Mouse (Mus musculus) splenic B cell, adult 2 months (primary cell): Measurements from ENCODE around the gene Usp7.
A peak's percentile ranks its signal among the peaks of the same experiment; 100 is the strongest.

Experiments used
- DNase-seq: peaks from one replicate; pipeline ENCODE4 v3.0.0-alpha.2; 2011; ENCODE audit warnings: low read depth, low spot score
- H3K27me3 ChIP-seq: 2 replicates; pipeline ENCODE4 v1.6.1; 2012; ENCODE audit warnings: mild to moderate bottlenecking, low read length, moderate library complexity, mixed read lengths; ENCODE audit not compliant: control insufficient read depth, poor library complexity, insufficient read depth, severe bottlenecking
- H3K36me3 ChIP-seq: 2 replicates; pipeline ENCODE4 v1.6.1; 2012; ENCODE audit warnings: mild to moderate bottlenecking, low read length, moderate library complexity, mixed read lengths; ENCODE audit not compliant: control insufficient read depth, poor library complexity, insufficient read depth, severe bottlenecking

Usp7 gene

DNA sequence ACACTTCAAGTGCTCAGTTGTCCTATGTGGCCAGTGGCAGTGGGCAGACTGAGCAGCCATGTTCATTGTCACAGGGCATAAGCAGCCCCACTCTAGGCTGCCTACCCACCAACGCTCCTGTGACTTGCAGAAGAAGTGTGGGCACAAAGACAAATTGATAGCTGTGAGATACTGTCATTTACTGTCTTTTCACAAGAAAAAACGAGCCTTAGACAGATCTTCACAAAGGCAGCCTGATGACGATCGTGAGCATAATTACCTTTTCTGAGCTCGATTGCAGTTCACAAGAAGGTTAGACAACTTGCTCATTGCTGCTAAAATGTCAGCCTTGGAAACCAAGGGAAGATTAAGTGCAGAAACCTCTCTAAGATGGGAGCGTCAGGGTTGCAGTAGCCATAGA, 137.0 kb downstream of the Usp7 start:
- no peak for DNase-seq
- Histone ChIP-seq H3K27me3 (no peaks in the 10 kb centered on the region), H3K36me3 (peaks cover 10% of the 10 kb centered on the region)

DNA sequence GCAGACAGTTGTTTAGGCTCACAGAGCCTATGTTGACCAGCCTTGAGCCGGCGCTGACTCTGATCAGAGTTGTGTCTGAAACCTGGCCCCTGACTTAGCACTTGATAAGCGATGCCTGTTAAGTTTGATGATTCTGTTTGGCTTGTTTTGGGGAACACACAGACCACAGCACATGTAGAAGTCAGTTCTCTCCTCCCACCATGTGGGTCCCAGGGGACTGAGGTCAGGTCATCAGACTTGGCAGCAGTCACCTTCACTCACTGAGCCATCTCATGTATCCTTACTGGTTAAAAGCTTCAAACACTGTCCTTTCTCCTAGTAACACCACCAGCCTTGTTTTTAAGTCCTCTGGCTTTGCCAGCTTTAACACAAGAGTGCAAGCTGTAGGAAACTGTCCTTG, 142.1 kb downstream of the Usp7 start:
- peak; percentile 46 for DNase-seq
- peaks cover 12% of the 10 kb centered on the region for H3K36me3 ChIP-seq
- no peaks in the 10 kb centered on the region for H3K27me3 ChIP-seq

DNA sequence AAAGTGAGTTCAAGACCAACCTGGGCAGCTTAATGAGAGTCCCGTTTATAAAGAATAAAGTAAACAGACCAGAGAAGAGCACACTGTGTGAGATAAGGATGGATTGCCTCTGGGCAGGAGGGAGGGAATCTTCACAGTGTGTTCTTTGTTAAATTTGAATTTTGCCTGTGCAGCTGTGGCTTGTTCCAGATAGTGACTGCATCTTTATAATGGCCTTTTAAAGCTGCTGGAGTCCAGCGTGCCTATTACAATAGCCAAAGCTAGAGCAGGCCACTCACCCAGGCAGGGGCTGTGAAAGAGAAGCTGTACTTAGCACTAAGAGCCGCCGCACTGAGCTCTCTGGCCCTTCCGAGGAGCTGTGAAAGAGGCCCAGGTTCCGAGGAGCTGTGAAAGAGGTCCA, 146.6 kb downstream of the Usp7 start:
- H3K27me3 ChIP-seq: no peaks in the 10 kb centered on the region
- DNase-seq: no peak
- H3K36me3 ChIP-seq: peaks cover 12% of the 10 kb centered on the region

DNA sequence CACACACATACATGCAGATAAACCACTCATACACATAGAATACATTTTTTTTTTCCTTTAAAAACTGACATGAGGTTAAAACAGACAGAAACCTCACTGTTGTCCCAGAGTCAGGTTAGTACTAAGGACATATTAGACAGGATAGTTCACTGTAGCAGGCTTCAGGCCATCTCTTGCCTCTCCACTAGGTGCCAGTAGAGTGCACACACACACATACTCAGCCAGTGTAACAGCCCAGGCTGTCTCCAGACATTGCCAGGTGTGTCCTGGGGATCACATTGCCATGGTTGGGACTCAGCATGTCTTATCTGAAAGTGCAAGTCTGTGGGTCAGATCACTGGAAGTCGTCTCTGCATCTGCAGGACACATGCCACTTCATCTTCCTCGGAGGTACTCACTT, 148.3 kb downstream of the Usp7 start:
- Histone ChIP-seq H3K36me3 (peaks cover 7% of the 10 kb centered on the region), H3K27me3 (no peaks in the 10 kb centered on the region)
- DNase-seq: peak; percentile 72
